Mouse (Mus musculus): ENCODE data around the gene Pid1.
A peak's percentile ranks its signal among the peaks of the same experiment; 100 is the strongest.
"Not testable (repeated sequence)": the region's sequence is repeated elsewhere in the genome, so short reads cannot be mapped to it uniquely, and the experiment has no call there.

Gene Pid1

DNA sequence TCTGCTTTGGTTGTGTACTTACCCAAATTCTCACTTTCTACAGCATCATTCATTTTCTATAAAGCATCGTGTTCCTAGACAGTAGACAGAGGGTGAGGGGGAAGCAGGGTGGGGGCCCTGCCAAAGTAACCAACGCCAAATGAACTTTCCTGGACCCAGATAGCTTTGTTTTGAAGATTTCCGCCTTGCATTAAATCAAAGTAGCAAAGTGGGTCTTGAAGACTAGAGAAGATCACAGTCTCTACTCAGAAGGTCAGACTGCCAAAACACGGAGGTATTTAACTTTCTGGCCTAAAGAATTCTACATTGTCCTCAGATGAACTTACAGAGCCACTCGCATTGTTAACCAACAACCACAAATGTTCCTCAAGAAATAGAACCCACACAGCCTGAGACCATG lies 109.6 kb downstream of the Pid1 start:
- peak; percentile 83 for DNase-seq

DNA sequence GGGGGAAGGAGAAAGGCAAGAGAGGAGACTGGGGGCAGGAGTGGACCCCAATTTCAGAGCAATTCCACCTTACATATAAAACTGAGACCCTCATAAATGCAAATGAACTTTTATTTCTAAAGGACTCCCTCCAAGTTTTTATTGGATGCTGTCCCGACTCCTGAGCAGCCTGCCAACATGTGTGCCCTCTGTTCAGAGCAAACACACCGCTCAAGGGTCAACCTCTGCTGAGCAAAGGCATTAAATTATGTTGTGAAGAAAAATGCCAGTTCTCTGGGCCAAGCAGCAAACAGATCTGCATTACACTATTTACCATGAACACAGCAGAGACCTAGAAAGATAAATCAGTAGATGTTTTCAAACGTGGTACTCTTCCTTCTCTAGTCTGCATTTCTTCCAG lies 110.1 kb downstream of the Pid1 start:
- DNase-seq: no peak

DNA sequence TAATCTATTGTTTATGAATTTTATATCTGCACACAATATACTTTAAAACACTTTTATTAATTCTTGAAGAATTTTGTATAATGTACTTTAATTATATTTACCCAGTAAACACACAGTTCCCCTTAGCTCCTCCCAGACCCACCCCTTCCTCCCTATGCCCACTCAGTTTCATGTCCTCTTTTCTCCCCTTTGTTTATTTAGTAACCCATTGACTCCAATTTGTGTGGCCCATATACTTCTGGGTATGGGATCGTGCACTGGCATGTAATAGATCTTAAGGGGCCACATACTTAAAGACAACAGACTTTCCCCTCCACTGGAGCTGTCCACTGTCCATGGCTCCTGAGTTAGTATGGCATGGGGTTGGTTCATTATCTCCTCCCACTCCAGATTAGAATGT lies 112.8 kb downstream of the Pid1 start:
- DNase-seq: peak; percentile 84

DNA sequence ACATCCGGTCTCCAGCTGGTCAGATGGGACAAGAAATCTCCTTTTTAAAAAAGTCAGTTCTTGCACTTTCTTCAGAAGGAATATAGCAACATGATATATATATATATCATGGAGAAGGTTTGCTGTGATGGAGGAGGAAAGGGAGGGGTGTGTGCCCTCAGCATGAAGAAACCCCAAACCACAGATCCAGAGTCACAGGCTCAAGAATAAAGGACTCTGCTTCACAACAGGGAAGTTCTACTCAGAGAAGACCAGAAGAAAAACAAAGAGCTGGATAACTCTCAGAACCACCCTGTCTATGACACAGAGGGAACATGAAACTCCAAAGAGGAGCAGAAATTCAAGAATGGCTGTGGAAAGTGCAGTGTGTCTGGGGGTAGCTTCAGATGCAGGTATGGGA lies 113.2 kb downstream of the Pid1 start:
- peak; percentile 86 for DNase-seq

DNA sequence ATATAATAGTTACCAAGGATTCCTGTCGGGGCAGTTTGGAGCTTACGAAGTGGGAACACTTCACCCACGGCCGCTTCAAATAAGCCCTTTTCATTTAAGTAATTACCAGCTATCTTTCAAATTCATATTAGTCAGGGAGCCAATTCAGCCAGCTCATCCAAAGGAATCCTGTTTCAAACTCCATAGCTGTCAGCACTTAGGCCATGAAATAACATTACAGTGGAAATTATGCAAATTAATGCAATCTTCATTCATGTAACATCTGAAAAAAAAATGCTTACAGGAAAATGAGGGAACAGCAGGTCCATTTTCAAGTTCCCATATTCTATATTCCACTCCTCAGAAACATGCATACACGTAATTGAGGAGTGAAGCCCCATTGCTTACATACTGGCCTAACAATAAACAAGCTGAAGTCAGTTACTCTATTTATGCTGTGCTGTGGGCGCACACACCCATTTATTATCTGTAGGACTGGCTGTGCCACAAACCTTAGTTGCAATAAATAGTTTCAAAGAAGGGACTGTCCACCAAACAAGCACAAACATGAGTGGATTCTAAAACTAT lies 114.1 kb downstream of the Pid1 start:
- peak; percentile 66 for DNase-seq

DNA sequence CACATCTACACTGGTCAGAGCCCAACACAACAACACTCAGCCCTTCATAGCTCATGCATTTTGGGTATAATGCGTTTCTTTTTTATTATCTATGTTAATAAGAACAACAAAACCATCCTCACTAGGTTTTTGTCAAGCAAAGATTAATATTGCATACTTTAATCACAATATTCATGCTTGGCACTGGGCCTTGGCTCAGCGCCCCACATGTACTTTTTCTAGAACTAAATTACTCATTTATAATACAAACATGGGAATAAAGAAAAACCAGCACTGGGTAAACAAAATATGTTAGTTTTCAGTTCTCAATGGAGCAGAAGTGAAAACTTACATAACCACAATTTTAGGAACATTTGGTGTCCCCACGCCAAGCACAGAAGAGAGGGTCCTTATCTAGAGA lies 116.9 kb downstream of the Pid1 start:
- peak; percentile 51 for DNase-seq

DNA sequence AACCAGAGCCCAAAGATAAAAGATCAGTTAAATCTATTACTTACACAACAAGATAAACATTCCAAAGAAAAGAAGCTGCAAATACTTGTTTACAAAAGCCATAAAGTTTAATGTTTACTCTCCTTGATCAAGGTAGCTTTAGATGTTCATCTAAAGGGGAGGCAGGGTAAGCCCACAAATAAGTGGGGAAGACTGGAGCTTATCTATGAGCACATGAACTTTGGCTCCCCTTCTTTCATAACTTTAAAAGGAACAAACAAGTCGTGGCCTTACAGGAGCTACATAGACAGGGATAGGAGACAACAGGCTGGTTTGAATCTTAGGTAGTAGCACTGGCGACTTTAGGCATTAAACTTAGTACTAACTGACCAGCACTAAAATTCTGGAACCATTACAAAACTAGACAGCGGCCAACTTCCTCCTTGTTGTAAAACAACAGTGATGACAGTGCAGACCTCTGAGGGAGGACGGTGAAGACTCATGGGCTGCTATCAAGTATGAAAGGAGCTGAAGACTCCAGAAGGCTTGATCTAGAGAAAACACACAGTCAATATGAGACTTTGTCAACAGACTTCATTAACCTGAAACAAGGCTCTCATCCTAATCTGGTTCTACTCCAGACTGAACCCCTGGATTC lies 122.7 kb downstream of the Pid1 start:
- peak; percentile 92 for DNase-seq

DNA sequence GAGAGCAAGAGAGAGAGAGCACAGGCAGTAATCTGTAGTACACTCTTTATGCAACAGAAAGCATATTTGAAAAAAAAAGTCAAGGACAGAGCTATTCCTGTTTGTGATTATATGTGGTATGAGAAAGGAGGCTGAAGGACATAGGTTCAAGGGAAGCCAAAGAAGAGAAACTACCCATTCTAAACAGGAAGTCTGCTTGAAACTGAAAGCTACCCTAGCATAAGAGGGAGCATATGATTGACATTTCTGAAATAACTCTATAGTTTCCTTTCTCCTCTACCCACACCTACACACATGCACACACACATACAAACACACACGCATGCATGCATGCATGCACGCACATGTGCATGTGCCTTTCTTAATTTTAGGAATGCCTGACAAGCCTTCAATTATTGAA lies 123.8 kb downstream of the Pid1 start:
- no peak for DNase-seq

DNA sequence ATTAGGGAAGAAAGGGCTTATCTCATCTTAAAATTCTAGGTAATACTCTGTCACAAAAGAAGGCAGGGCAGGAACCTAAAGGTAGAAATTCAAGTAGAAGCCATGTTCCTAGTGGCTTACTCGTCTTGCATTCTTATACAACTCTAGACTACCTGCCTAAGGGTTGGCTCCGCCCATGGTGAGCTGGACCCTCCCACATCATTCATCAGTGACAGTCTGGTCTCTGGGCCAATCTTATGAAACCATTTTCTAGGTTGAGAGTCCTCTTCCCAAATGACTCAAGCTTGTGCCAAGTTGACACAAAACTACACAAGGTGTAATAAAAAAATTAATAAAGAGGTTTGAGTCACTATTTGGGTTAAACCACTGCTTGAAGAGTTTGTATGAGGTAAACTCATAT lies 133.5 kb downstream of the Pid1 start:
- DNase-seq: peak; percentile 72

DNA sequence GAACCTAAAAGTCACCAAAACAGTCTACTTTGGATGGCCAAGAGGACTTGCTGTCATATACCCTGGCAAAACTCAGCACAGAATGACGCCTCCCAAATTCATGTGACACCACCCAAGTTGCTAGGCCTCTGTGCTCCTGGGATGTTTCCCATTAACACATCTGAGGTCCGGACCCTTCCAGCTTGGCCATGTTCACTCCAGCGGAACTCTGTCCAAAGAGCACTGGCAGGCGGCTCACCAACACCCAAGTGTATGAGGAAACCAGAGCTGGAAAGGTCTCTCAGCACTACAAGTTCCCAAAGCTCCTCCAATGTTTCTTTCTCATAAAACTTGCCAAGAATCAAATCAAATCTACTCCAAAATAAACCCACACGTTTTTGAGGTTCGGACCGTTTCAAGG lies 138.4 kb downstream of the Pid1 start:
- peak; percentile 99 for DNase-seq

DNA sequence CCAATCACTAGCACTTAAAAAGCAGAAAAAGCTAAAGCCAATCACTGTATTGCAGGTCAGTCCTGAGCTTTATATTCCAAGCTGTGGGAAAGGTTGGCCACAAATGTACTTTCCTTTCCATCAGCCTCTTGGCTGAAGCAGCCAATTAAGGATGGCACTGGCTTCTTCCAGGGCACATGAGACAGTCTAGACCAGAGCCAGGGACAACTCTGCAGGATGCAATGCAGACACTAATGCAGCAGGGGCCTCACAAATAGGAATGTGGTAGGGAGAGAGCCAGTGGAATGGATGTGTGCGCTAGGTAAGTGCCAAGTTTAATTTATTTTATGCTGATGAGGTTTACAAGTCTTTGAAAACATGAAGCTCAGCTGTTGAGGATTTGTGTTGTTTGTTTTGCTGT lies 141.9 kb downstream of the Pid1 start:
- DNase-seq: no peak

DNA sequence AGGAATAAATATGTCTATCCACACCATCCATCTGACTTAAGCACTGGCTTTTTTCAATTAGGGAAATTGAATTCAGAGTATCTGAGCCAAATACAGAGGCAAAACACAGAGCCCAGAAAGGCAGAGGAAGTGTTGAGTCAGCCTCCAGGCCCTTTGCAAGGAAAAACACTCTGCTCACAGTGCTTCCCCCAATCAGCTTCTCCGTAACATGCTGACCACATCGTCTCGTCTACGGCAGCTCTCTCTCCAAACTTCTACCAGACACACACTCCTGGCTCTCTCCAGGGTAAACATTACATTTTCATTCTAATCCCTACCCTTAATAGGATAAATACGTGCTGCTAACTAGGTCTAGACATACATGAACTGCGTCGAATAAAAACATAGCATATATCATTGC lies 145.4 kb downstream of the Pid1 start:
- peak; percentile 97 for DNase-seq

DNA sequence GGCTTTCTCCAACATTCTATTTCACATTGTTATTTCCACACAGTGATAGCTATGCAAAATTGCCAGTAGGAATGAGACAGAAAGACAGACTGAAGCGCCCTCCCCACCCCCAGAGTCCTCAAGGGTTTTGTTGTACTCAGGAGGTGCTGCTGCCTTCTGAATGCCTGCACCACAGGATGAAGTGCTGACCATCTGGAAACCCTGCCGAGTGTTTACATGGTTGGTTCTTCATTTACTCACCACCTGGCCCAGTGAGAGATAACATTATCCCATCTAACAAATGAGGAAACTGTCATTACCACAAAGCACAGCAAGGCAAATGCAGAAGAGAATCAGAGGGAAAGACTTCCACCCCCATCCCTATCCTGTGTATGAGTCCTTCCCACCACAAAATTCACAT lies 146.2 kb downstream of the Pid1 start:
- DNase-seq: peak; percentile 92

DNA sequence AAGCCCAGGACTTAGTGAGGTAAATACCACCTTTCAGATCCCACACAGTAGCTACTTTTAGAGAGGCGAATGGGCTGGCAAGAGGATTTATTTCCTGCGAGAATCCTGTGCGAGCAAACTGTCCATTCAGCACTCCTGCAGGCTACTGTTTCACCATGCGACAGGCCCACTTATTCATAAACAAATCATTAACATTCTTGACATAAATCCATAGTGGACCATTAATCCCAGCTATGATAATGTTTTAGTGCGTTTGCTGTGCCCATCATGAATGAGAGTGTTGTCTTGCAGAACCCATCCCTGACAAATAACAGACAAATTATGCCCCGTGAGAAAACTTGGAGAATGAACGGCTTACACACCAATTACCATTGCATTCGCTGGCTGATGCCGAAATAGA lies 152.5 kb downstream of the Pid1 start:
- DNase-seq: no peak

DNA sequence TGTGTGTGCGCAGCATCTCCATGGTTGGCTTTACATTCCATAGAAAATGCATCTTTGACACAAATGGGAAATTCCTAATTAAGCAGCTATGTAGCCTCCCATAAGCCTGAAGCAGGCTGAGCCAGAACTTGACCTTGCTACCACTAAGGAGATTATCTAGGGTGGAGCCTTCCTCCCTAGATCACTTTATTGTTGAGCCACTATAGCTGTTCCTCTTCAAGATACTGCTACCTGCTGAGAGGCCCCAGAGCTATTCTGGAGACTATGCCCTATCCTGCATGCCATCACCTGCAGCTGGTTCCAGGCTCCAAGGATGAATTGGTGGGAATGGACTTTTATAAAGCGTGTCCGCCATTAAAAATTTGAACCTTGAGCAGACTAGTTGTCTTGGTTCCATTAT lies 158.2 kb downstream of the Pid1 start:
- DNase-seq: not testable (repeated sequence)

DNA sequence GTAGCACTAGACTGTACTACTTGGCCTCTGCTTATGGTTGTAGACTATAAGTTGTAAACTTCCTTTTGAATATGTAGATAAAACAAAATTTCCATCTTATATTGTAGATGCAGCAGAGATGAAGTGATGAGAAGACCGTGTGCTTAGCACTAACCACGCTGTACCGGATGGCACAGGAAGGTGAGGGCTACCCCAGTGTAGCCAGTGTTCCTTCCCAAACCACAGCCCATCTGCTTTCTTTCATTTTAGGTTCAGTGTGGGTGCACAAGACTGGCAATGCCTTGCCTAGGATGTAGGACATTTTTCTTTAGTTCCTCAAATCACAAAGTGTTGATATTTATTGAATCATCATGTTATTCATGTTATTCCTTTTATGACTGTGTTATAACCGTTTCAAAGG lies 160.5 kb downstream of the Pid1 start:
- DNase-seq: no peak

DNA sequence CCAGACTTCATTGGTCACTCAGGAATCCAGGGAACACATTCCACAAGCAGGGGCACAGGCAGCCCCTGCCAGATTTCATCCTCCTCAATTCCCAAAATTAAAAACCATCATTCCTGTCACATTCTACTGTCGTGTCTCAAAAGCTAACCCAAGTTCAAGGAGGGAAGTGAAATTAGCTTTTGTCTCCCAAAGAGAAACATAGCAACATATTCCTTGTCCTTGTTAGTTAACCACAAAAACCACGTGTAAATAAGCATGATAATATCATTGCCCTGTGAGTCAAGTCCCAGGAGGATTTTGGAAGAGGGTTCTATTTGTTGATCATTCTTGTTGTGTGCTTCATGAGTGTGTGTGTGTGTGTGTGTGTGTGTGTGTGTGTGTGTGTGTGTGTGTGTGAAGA lies 164.1 kb downstream of the Pid1 start:
- no peak for DNase-seq

DNA sequence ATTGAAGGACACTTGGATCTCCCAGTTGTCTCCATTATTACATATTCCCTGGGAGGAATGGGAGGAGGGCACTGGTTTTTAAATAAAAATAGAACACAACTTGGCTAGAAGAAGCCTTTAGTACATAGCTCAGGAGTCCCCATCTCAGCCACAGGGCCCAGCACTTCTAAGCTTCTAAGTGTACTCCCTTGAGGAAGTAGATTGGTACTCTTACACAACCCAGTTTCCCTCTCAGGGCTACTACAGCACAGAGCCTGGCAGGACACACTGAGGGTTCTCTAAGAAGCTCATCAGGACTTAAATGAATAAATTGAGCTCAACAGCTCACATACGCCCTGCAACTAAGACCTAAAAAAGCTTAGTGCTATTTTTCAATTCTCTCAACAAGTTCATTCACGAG lies 165.1 kb downstream of the Pid1 start:
- DNase-seq: peak; percentile 91

DNA sequence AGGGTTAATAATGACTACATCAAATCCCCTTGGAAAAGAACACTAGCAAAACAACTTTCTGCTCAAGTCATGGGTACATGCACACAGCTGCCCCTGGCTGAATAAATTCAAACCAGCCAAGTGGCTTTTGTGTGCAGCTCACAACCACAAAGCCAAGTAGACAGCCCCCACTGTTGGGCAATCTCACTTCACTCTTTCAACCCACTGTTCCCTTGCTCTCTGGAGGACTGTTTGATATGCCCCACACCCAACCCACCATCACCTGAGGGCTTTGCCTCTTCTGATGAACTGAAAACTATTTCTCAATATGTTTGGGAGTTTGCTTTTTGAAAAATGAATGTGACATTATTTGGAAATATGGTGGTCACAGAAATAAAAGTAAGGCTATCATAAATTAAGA lies 171.8 kb downstream of the Pid1 start:
- DNase-seq: no peak

DNA sequence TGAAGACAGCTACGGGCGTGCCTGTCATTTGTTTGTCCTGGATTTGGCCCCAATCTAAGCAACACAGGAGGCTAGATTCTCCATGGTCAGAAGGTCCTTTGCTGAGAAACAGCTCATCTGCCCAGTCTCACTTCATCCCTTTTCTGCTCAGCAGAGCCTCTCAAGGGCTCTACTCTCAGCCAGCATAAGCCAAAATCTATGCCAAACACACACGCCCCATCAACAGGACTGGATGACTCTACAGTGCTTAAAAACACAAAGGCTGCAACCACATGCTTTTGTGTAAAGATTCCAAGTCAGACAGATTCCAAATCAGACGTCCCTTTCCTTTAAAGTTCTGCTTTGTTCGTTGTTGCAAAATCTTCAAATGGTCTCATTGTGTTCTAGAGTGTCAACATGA lies 174.5 kb downstream of the Pid1 start:
- peak; percentile 94 for DNase-seq

DNA sequence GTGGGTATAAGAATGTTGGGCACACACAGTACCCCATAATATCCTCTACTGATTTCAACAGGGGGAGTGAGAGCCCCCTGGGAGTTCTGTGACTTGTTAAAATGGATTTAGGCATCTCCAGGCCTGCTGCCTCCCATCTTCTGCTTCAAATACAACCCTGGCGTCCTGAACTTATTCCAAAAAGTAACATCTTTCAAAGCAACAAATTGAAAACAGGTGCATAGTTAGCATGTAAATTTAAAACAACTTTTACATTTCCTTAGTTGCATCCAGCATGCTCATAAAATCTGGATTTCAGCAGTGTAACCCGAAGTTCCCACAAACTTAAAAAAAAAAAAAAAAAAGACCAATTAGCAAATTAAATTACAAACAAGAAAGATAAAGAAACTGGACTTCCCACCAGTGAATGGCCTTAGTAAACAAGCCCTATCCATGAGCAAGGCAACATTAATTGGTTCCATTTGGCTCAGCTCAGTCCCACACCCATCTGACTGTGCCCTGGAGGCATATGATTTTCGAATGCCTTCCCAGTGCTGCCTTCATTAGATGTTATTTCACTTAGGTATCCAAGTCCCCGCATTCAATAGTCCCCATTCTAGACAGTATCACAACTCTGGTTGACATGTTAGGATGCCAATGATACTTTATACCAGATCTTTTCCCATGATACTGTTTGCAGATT lies 177.1 kb downstream of the Pid1 start:
- DNase-seq: peak; percentile 57

DNA sequence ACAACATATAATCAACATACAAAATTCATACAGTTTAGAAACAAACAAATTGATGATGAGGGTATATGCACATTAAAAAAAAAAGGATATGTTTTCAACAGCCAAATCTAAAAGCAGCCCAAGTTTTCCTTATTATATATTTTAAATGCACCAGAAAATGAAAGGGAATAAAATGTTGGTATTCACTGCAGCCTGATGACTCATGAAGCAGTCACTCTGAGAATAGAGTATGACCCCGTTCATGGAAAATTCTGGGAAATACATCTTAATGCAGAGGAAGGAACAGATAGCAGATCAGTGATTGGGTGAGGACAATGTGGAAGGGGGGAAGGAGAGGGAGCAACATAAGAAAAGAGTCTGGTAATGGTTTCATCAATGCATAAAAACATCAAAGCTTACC lies 186.3 kb downstream of the Pid1 start:
- peak; percentile 35 for DNase-seq

DNA sequence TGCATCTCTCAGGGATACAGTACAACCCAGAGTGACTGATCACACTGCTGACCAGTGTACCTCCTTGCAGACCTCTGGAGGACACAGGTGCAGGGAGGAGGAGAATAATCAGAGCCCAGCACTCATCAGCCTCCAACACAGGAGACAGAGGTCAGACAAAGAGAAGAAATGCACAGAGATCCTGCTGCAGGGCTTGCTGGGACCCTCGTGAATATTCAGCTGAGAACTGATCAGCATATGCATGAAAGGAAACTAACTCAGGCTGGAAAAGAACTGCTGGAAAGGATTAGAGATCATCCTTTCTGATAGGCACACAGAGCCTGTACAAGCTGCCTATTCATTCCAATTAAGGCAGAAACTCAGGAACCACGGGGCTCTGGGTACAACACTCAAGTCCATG lies 186.9 kb downstream of the Pid1 start:
- DNase-seq: peak; percentile 75

DNA sequence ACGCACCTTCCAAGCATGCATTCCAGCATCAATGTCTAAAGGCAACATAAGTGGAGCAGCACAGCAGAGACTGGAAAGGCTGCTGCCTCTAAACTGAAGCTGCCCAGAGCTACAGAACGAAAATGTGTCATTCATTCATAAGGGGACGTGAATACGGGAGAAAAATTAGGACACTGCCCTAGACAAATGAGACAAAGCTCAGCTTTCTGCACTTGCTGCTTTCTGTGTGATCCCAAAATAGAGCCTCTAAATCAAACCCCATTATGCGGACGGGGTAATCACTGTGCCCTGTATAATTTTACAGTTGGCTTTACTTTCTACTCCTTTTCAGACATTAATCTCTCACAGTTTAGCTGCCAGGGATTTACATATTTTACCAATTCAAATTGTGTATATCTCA lies 191.0 kb downstream of the Pid1 start:
- peak; percentile 51 for DNase-seq

DNA sequence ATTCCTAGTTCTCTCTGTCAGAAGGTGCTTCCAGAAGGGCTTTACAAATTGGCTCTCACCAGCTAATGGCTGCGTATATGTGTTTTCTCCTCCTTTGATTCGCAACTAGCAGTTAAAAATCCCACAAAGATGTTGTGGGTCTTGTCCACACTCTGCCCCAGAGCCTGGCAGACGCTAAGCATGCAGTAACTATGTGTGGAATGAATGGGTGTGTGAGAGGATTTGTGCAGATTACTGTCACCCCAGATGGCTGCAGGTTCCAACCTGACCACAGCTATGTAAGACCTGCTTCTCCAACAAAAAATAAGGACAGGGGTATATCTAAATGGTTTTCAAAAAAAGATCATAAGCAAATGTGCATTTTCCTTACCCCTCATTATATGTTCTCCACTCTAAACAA lies 206.2 kb downstream of the Pid1 start:
- DNase-seq: peak; percentile 14

Measured in heart, adult 11 months (tissue).